Mouse (Mus musculus) brain, embryonic 14.5 days (tissue): ENCODE measurements around the gene Plbd1.

Experiments used
- CTCF ChIP-seq: fragments of 200-500 bp; IDR thresholded peaks from 2 replicates; pipeline ENCODE4 v1.5.1; 2012; ENCODE audit warnings: inconsistent platforms, mild to moderate bottlenecking, moderate library complexity, borderline replicate concordance; ENCODE audit not compliant: insufficient read depth, insufficient read length; ENCODE audit errors: extremely low read depth
- POLR2A ChIP-seq: fragments of 200-500 bp; IDR thresholded peaks from 2 replicates; pipeline ENCODE4 v1.6.1; 2012; ENCODE audit warnings: mild to moderate bottlenecking, inconsistent platforms, borderline replicate concordance; ENCODE audit not compliant: poor library complexity, insufficient read depth, insufficient read length, severe bottlenecking; ENCODE audit errors: extremely low read depth

DNA sequence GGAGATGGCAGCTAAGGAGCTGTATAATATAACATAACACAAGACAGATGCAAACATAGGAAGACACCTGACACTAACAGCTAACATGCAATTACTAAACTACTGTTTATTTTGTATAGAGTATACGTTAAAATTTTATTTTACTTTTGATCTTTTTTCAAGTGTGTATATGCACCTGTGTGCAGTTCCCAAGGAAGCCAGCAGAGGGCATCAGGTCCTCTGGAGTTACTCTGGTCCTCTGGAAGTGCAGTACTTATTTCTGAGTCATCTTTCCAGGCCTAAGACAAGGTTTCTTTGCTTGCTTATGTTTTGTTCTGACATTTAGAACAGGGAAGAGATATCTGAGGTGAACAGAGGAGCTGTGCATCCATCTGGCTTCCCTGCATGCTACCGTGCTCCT lies 17.6 kb downstream of the Plbd1 start:
- TF ChIP-seq CTCF (peak; percentile 24; the same call in 1 of the 2 replicates), POLR2A (no peak)
